Mouse (Mus musculus) E14TG2a.4 (cell line): ENCODE measurements at regions not wholly inside any gene's neighbourhood (a gene's known extent, or its start where the extent isn't known, plus 50 kb on each side); places are given as distances from the start of the nearest gene placed in this dataset.

Experiments
- H3K27me3 ChIP-seq: 2 replicates; pipeline ENCODE4 v1.6.1; 2014; ENCODE audit warnings: low read length, control low read depth; ENCODE audit not compliant: insufficient read depth
- H3K36me3 ChIP-seq: 2 replicates; pipeline ENCODE4 v1.6.1; 2014; ENCODE audit warnings: low read length, control low read depth; ENCODE audit not compliant: insufficient read depth
- H3K4me1 ChIP-seq: replicated peaks from 2 replicates; pipeline ENCODE4 v1.6.1; 2014; ENCODE audit warnings: low read depth, low read length, control low read depth
- H3K4me3 ChIP-seq: replicated peaks from 2 replicates; pipeline ENCODE4 v1.5.1; 2014; ENCODE audit warnings: mild to moderate bottlenecking, low read length
- H3K9me3 ChIP-seq: 2 replicates; pipeline ENCODE4 v1.6.1; 2014; ENCODE audit warnings: low read length, control low read depth
- CTCF ChIP-seq: conservative IDR thresholded peaks from 2 replicates; pipeline ENCODE4 v1.5.1; 2014; ENCODE audit warnings: low read length
- NANOG ChIP-seq: IDR thresholded peaks from 2 replicates; pipeline ENCODE4 v1.6.1; 2014; ENCODE audit warnings: borderline replicate concordance, low read length, mixed read lengths
- POU5F1 ChIP-seq: IDR thresholded peaks from 2 replicates; pipeline ENCODE4 v1.6.1; 2014; ENCODE audit warnings: low read length, borderline replicate concordance

- no peaks in the 10 kb centered on the region for H3K27me3 ChIP-seq
- H3K4me3 ChIP-seq: no peak overlapping the region
- H3K4me1 ChIP-seq: no peaks in the 10 kb centered on the region
- H3K36me3 ChIP-seq: no peaks in the 10 kb centered on the region
- no peak for TF ChIP-seq CTCF
- no peaks in the 10 kb centered on the region for H3K9me3 ChIP-seq
Observed at GRCm38 (mm10) chr9:52234775-52235174, 66.4 kb upstream of the Zc3h12c start.

- Histone ChIP-seq H3K4me3 (no peak overlapping the region), H3K9me3 (no peaks in the 10 kb centered on the region), H3K4me1 (no peaks in the 10 kb centered on the region), H3K36me3 (no peaks in the 10 kb centered on the region), H3K27me3 (no peaks in the 10 kb centered on the region)
- TF ChIP-seq CTCF (no peak), NANOG (no peak), POU5F1 (no peak)
Observed at GRCm38 (mm10) chr9:52229589-52229988, 61.2 kb upstream of the Zc3h12c start.

- Histone ChIP-seq H3K27me3 (0 out of 2 replicates have a peak, but pooled peaks cover 3% of the 10 kb centered on the region), H3K9me3 (peaks cover 7% of the 10 kb centered on the region), H3K4me1 (peaks cover 6% of the 10 kb centered on the region; the same call in 1 of the 2 replicates), H3K36me3 (no peaks in the 10 kb centered on the region), H3K4me3 (no peak overlapping the region)
- no peak for TF ChIP-seq POU5F1
- TF ChIP-seq CTCF: no peak
- TF ChIP-seq NANOG: no peak
Observed at GRCm38 (mm10) chr9:52225646-52226045, 57.3 kb upstream of the Zc3h12c start.

- H3K4me1 ChIP-seq: peaks cover 6% of the 10 kb centered on the region; the same call in 1 of the 2 replicates
- TF ChIP-seq CTCF (no peak), NANOG (no peak), POU5F1 (no peak)
Observed at GRCm38 (mm10) chr9:52223509-52224113, 55.2 kb upstream of the Zc3h12c start.

More at GRCm38 (mm10) chr9:52223509-52224113, 55.2 kb upstream of the Zc3h12c start:
- Histone ChIP-seq H3K36me3 (no peaks in the 10 kb centered on the region), H3K4me3 (no peak overlapping the region), H3K9me3 (peaks cover 7% of the 10 kb centered on the region), H3K27me3 (0 out of 2 replicates have a peak, but pooled peaks cover 3% of the 10 kb centered on the region)
